Mouse (Mus musculus): Measurements from ENCODE around the gene Vsig1.

Gene Vsig1

GRCm38 (mm10) chrX:140907360-140907759 is at the start of gene Vsig1:
TSS of gene Vsig1 (plus strand) at chrX:140907608.
- DNase-seq (ENCODE audit: low spot score in 2 of 2), result no peak

GRCm38 (mm10) chrX:140862760-140863159 is 44.6 kb upstream of the Vsig1 start:
- no peak for DNase-seq (ENCODE audit: low spot score in 2 of 2)

- no peak for DNase-seq (ENCODE audit: low spot score in 2 of 2)
Measured at GRCm38 (mm10) chrX:140863431-140863830, 44.0 kb upstream of the Vsig1 start.

- DNase-seq (ENCODE audit: low spot score in 2 of 2), result no peak
Measured at GRCm38 (mm10) chrX:140887193-140887592, 20.2 kb upstream of the Vsig1 start.

- no peak for DNase-seq (ENCODE audit: low spot score in 2 of 2)
Measured at GRCm38 (mm10) chrX:140891796-140892195, 15.6 kb upstream of the Vsig1 start.

- DNase-seq (ENCODE audit: low spot score in 2 of 2), result no peak
Measured at GRCm38 (mm10) chrX:140903487-140903886, 3.9 kb upstream of the Vsig1 start.

GRCm38 (mm10) chrX:140921321-140921720 is 13.9 kb downstream of the Vsig1 start:
- no peak for DNase-seq (ENCODE audit: low spot score in 2 of 2)

GRCm38 (mm10) chrX:140932066-140932465 is 24.7 kb downstream of the Vsig1 start:
- no peak for DNase-seq (ENCODE audit: low spot score in 2 of 2)

- DNase-seq (ENCODE audit: low spot score in 2 of 2), result no peak
Measured at GRCm38 (mm10) chrX:140933263-140933662, 25.9 kb downstream of the Vsig1 start.

- DNase-seq (ENCODE audit: low spot score in 2 of 2), result no peak
Measured at GRCm38 (mm10) chrX:140936271-140936670, 28.9 kb downstream of the Vsig1 start.

GRCm38 (mm10) chrX:140953618-140954017 is 46.2 kb downstream of the Vsig1 start:
- peak in 1 of 2 experiments; percentile 41 for DNase-seq (ENCODE audit: low spot score in 2 of 2)

GRCm38 (mm10) chrX:140956272-140956940 is 49.0 kb downstream of the Vsig1 start, which contains the start of the genes Psmd10 and Atg4a:
TSS of gene Psmd10 (minus strand) at chrX:140956728.
TSS of gene Atg4a (plus strand) at chrX:140956907.
- peak; percentile 90 to 93 for DNase-seq (ENCODE audit: low spot score in 2 of 2)

GRCm38 (mm10) chrX:140956959-140957358 is 49.6 kb downstream of the Vsig1 start:
- DNase-seq (ENCODE audit: low spot score in 2 of 2), result no peak

- no peak for DNase-seq (ENCODE audit: low spot score in 2 of 2)
Measured at GRCm38 (mm10) chrX:140978943-140979342, 71.5 kb downstream of the Vsig1 start.

GRCm38 (mm10) chrX:140979546-140979945 is 72.1 kb downstream of the Vsig1 start:
- no peak for DNase-seq (ENCODE audit: low spot score in 2 of 2)

- no peak for DNase-seq (ENCODE audit: low spot score in 2 of 2)
Measured at GRCm38 (mm10) chrX:140980163-140980562, 72.8 kb downstream of the Vsig1 start.

GRCm38 (mm10) chrX:140983206-140983960 is 76.0 kb downstream of the Vsig1 start:
- no peak for DNase-seq (ENCODE audit: low spot score in 2 of 2)

- DNase-seq (ENCODE audit: low spot score in 2 of 2), result no peak
Measured at GRCm38 (mm10) chrX:140984795-140985194, 77.4 kb downstream of the Vsig1 start.

- DNase-seq (ENCODE audit: low spot score in 2 of 2), result no peak
Measured at GRCm38 (mm10) chrX:140985256-140985655, 77.8 kb downstream of the Vsig1 start.

All from spleen, postnatal 4 days (tissue).